Mouse (Mus musculus): ENCODE measurements around the gene Morf4l1.
"Not testable (repeated sequence)": the region's sequence is repeated elsewhere in the genome, so short reads cannot be mapped to it uniquely, and the experiment has no call there.

Gene Morf4l1

DNA sequence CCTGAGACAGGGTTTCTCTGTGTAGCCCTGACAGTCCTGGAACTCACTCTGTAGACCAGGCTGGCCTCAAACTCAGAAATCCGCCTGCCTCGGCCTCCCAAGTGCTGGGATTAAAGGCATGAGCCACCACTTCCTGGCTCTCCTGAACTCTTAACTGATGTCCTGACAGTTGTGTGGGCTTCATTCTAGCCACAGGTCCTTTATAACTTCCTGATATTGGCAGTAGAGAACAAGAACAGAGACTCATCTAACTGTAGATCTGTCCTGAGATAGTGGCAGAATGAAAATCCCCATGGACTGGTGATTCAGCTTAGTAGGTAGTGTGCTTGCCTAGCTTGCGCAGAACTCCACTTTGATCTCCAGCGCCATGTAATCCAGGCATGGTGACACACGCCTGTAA, 53.6 kb downstream of the Morf4l1 start:
- DNase-seq (ENCODE audit: low read depth, low spot score): not testable (repeated sequence)

GRCm38 (mm10) chr9:90060574-90060875, 54.0 kb downstream of the Morf4l1 start:
- DNase-seq (ENCODE audit: low read depth, low spot score): no peak

DNA sequence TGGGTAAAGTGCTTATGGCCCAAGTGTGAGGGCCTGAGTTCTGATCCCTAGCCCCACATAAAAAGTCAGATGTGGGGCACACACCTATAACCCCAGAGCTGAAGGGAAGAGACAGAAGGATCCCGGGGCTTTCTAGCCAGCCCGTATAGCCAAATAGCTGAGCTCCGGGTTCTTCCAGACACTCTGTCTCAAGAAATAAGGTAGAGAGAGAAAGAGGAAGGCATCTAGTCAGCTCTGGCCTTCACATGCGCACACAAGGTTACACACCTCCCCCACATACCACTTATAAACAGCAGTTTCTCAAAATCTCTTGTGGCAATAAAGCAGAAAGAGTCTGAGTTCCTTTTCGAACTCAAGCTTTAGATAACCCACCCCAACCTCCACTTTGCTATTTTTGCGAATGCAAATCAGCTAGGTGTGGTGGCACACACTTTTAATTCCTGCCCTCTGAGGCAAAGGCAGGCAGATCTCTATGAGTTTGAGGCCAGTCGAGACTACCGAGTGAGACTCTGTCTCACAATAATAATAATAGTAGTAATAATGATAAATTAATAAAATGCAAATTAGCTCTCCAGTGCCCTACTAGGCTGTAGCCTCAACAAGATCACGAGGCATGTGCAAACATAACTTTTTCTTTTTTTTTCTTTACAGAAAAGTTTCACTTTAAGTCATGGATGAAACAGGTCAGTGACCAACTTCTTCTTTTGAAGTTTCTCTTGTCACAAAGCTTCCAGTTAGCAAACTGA, 54.6 kb downstream of the Morf4l1 start:
- no peak for DNase-seq (ENCODE audit: low read depth, low spot score)

DNA sequence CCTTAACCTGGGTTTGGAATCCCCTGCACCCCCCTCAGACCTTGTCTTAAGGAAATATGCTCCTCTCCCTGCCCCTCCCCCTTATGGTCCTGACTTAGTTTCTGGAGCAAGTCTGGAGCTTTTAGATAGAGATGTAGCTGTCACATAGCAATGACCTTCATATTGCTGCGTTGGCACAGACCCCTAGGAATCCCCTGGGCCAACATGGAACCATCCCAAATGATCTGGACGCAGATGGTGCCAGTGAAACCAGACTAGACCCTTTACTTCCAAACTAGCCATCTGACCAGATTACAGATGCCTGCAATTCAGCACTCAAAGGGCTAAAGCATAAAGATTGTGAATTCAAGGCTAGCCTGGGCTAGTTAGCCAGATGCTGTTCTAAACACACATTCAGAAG, 57.9 kb downstream of the Morf4l1 start:
- no peak for DNase-seq (ENCODE audit: low read depth, low spot score)

DNA sequence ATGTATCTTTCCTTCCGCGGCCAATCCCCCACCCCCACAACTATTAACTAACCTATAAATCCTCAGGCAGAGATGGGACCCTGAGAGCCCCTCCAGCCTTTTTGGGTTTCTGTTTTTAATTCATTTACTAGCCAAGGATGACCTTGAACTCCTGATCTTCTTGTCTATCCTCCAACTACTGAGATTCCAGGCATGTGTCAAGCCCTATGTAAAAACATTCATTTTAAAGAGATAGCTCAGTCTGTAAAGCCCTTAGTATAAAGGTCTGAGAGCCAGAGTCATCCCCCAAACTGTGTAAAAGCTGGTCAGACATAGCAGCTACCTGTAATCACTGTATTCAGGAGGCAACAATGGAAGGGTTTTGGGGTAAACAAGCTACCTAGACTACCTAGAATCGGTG, 58.7 kb downstream of the Morf4l1 start:
- DNase-seq (ENCODE audit: low read depth, low spot score): no peak

DNA sequence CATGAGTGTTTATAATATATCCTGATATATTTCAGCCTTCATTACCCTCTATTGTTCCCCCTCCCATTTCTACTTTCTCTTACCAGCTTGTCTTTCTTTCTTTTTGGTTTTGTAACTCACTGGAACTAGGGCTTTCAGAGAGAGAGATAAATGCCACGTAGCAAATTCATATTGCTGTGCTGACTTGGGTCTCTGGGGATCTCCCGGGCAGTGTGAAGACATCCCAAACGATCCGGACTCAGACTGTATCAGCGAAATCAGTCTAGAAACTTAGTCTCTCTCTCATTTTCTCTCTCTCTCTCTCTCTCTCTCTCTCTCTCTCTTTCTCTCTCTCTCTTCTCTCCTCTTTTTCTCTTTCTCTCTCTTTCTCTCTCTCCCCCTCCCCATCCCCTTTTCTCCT, 59.2 kb downstream of the Morf4l1 start:
- no peak for DNase-seq (ENCODE audit: low read depth, low spot score)

DNA sequence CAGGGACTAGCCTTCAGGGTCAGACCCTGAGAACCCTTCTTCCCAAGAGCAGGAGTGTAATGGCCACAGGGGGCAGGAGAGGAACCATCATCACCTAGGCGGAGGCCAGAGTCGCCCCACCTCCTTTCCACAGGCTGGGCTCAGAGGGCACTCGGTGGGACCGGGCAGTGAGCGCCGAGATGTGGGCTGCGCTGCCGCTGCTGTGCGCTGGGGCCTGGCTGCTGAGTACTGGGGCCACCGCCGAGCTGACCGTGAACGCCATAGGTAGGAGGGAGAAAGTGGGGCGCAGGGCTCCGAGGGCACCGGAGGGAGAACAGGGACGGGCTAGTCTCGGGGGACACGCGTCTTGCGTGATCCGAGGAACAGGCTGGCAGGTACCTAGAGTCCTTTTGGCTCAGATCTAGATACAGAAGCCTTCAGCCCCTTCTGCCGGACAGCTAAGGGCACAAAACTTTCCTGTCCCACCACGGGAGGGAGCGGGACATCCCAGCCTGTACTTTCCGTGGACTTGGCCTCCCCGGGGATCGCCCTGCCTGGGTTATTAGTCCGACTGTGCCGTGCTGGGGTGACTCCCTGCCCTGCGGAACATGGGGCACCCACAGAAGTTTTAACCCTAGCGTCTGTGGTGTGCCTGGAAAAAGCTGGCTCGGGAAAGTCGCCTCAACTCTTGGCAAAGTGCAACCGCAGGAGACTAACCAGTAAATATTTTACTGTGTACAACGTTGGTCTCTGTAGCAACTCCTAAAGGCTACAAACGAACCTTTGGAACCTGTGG, 60.0 kb downstream of the Morf4l1 start:
- peak; percentile 64 for DNase-seq (ENCODE audit: low read depth, low spot score)

- no peak for DNase-seq (ENCODE audit: low read depth, low spot score)
Observed at GRCm38 (mm10) chr9:90053852-90054251, 60.7 kb downstream of the Morf4l1 start, which contains the start of gene Ctsh. Ctsh (plus strand) TSS chr9:90054152.

GRCm38 (mm10) chr9:90047937-90048627, 66.5 kb downstream of the Morf4l1 start:
- DNase-seq (ENCODE audit: low read depth, low spot score): no peak

GRCm38 (mm10) chr9:90045191-90045590, 69.4 kb downstream of the Morf4l1 start:
- no peak for DNase-seq (ENCODE audit: low read depth, low spot score)

- DNase-seq (ENCODE audit: low read depth, low spot score): not testable (repeated sequence)
Observed at GRCm38 (mm10) chr9:90042906-90043305, 71.7 kb downstream of the Morf4l1 start.

Measured in ZHBTc4 (cell line).